Mouse (Mus musculus): ENCODE data around the gene Acp2. TPM values are rescaled to one million over a fixed set of nuclear protein-coding genes. Genes with fewer than 3 reads are reported as not detected.

The Acp2 gene
- polyA plus RNA-seq, 1 experiment from 2014 or later = 38.0 TPM

Other genes with a start within 250 kb of the Acp2 start
- gene Rapsn, start 167.3 kb upstream of the Acp2 start, polyA plus RNA-seq (2015; fragmentation: Nextera tagmentation; extraction: Ambion mirVana) = 0.99 and 1.6 TPM in 2 replicates
- 238 and 241 TPM in 2 replicates for gene Psmc3, start 148.9 kb upstream of the Acp2 start, polyA plus RNA-seq (2015; fragmentation: Nextera tagmentation; extraction: Ambion mirVana)
- 28.1 and 29.4 TPM in 2 replicates for gene Slc39a13, start 132.5 kb upstream of the Acp2 start, polyA plus RNA-seq (2015; fragmentation: Nextera tagmentation; extraction: Ambion mirVana)
- 3.5 and 3.9 TPM in 2 replicates for gene Spi1, start 120.5 kb upstream of the Acp2 start, polyA plus RNA-seq (2015; fragmentation: Nextera tagmentation; extraction: Ambion mirVana)
- 0.23 and 0.58 TPM in 2 replicates for gene Mybpc3, start 84.7 kb upstream of the Acp2 start, polyA plus RNA-seq (2015; fragmentation: Nextera tagmentation; extraction: Ambion mirVana)
- 56.7 and 59.2 TPM in 2 replicates for gene Madd, start 19.0 kb upstream of the Acp2 start, polyA plus RNA-seq (2015; fragmentation: Nextera tagmentation; extraction: Ambion mirVana)
- gene Nr1h3, start 51 bp upstream of the Acp2 start, polyA plus RNA-seq (2015; fragmentation: Nextera tagmentation; extraction: Ambion mirVana) = 1.7 and 1.8 TPM in 2 replicates
- 14.1 and 15.2 TPM in 2 replicates for gene Ddb2, start 34.1 kb downstream of the Acp2 start, polyA plus RNA-seq (2015; fragmentation: Nextera tagmentation; extraction: Ambion mirVana)
- 12.8 and 14.5 TPM in 2 replicates for gene Pacsin3, start 53.1 kb downstream of the Acp2 start, polyA plus RNA-seq (2015; fragmentation: Nextera tagmentation; extraction: Ambion mirVana)
- 69.4 and 70.4 TPM in 2 replicates for gene Arfgap2, start 62.1 kb downstream of the Acp2 start, polyA plus RNA-seq (2015; fragmentation: Nextera tagmentation; extraction: Ambion mirVana)
- 147 and 155 TPM in 2 replicates for gene 1110051M20Rik, start 241.8 kb downstream of the Acp2 start, polyA plus RNA-seq (2015; fragmentation: Nextera tagmentation; extraction: Ambion mirVana)